Mouse (Mus musculus) liver, embryonic 16.5 days (tissue): ENCODE results near the gene Cep72. TPM values are rescaled to one million over a fixed set of nuclear protein-coding genes. Genes with fewer than 3 reads are reported as not detected.

Experiments used
- ATAC-seq: fragments of 200-750 bp; cut with Nextera tagmentation; 2 replicates; pipeline ENCODE4 v1.8.0; 2017; ENCODE audit warnings: low read depth, mild to moderate bottlenecking, moderate number of reproducible peaks, moderate library complexity
- H3K27ac ChIP-seq: fragments of 300-500 bp; sonication (generic); 2 replicates; pipeline ENCODE4 v1.5.1; 2014; ENCODE audit warnings: mild to moderate bottlenecking, low read length
- H3K27me3 ChIP-seq: fragments of 300-500 bp; sonication (generic); 2 replicates; pipeline ENCODE4 v1.6.1; 2014; ENCODE audit warnings: low read depth, low read length, mixed read lengths; ENCODE audit not compliant: control insufficient read depth, insufficient read depth
- H3K36me3 ChIP-seq: fragments of 300-500 bp; sonication (generic); 2 replicates; pipeline ENCODE4 v1.6.1; 2014; ENCODE audit warnings: mild to moderate bottlenecking; ENCODE audit not compliant: control insufficient read depth, insufficient read depth
- H3K4me1 ChIP-seq: fragments of 300-500 bp; sonication (generic); 2 replicates; pipeline ENCODE4 v1.6.1; 2014; ENCODE audit warnings: low read depth, low read length, mixed read lengths; ENCODE audit not compliant: control insufficient read depth
- H3K4me2 ChIP-seq: fragments of 300-500 bp; sonication (generic); 2 replicates; pipeline ENCODE4 v1.6.1; 2014; ENCODE audit warnings: low read depth, low read length, mixed read lengths
- H3K4me3 ChIP-seq: fragments of 300-500 bp; sonication (generic); 2 replicates; pipeline ENCODE4 v1.5.1; 2014; ENCODE audit warnings: low read depth, mild to moderate bottlenecking, low read length
- H3K9ac ChIP-seq: fragments of 300-500 bp; sonication (generic); 2 replicates; pipeline ENCODE4 v1.6.1; 2014; ENCODE audit warnings: low read depth, low read length
- H3K9me3 ChIP-seq: fragments of 300-500 bp; sonication (generic); replicated peaks from 2 replicates; pipeline ENCODE4 v1.6.1; 2016; ENCODE audit warnings: low read length; ENCODE audit not compliant: control insufficient read depth
- WGBS: fragments of 180-500 bp; shearing (Covaris S2); extraction: QIAGEN DNeasy Blood & Tissue Kit; methylation state at CpG from one replicate; pipeline ENCODE4 v1.1.7; 2014; ENCODE audit not compliant: insufficient replicate concordance; 5-methylcytosine and 5-hydroxymethylcytosine counted together
- polyA plus RNA-seq: library from polyadenylated mRNA; unstranded; fragments of >200 nt; fragmentation: Nextera tagmentation; extraction: Ambion mirVana; gene quantifications from 2 replicates; pipeline ENCODE4 v1.2.1, GENCODE M21; 2015

Cep72 gene
- polyA plus RNA-seq, 1 experiment from 2014 or later = 7.3 TPM

- Histone ChIP-seq H3K27ac (no peak overlapping the region), H3K9me3 (no peaks in the 10 kb centered on the region), H3K4me3 (no peak overlapping the region), H3K27me3 (no peaks in the 10 kb centered on the region), H3K9ac (no peak overlapping the region), H3K4me2 (no peak overlapping the region), H3K36me3 (peaks cover 5% of the 10 kb centered on the region; the same call in 1 of the 2 replicates), H3K4me1 (no peaks in the 10 kb centered on the region)
- 56% methylated on average over 3 of the region's 3 CpGs for WGBS
- ATAC-seq = no peak
These were observed 22.2 kb downstream of the Cep72 start for GRCm38 (mm10) chr13:74039926-74040325.

- peaks cover 4% of the 10 kb centered on the region; the same call in 1 of the 2 replicates for H3K36me3 ChIP-seq
- H3K9me3 ChIP-seq = no peaks in the 10 kb centered on the region
- no peak overlapping the region for H3K27ac ChIP-seq
- no peaks in the 10 kb centered on the region for H3K4me1 ChIP-seq
- no peak overlapping the region for H3K4me2 ChIP-seq
- no peaks in the 10 kb centered on the region for H3K27me3 ChIP-seq
- no peak overlapping the region for H3K9ac ChIP-seq
- no peak overlapping the region for H3K4me3 ChIP-seq
- ATAC-seq = no peak
- WGBS = 81% methylated on average over 2 of the region's 2 CpGs
These were observed 26.3 kb downstream of the Cep72 start for GRCm38 (mm10) chr13:74035776-74036175.

- Histone ChIP-seq H3K36me3 (peaks cover 2% of the 10 kb centered on the region; the same call in 1 of the 2 replicates), H3K4me1 (no peaks in the 10 kb centered on the region), H3K4me2 (no peak overlapping the region), H3K27me3 (no peaks in the 10 kb centered on the region), H3K4me3 (no peak overlapping the region), H3K9ac (no peak overlapping the region), H3K27ac (no peak overlapping the region), H3K9me3 (no peaks in the 10 kb centered on the region)
- WGBS = 67% methylated on average over 2 of the region's 2 CpGs
- no peak for ATAC-seq
These were observed 27.3 kb downstream of the Cep72 start for GRCm38 (mm10) chr13:74034756-74035155.

GRCm38 (mm10) chr13:74031133-74031532, 31.0 kb downstream of the Cep72 start:
- WGBS = 65% methylated on average over 8 of the region's 8 CpGs
- no peak overlapping the region for H3K4me3 ChIP-seq

GRCm38 (mm10) chr13:74030691-74031090, 31.4 kb downstream of the Cep72 start:
- Histone ChIP-seq H3K27me3 (no peaks in the 10 kb centered on the region), H3K4me2 (no peak overlapping the region), H3K36me3 (no peaks in the 10 kb centered on the region), H3K4me3 (no peak overlapping the region), H3K9me3 (no peaks in the 10 kb centered on the region), H3K9ac (no peak overlapping the region), H3K27ac (no peak overlapping the region), H3K4me1 (no peaks in the 10 kb centered on the region; the same call in 1 of the 2 replicates)
- no peak for ATAC-seq
- WGBS = 81% methylated on average over 7 of the region's 7 CpGs

More at GRCm38 (mm10) chr13:74031133-74031532, 31.0 kb downstream of the Cep72 start:
- H3K27ac ChIP-seq = no peak overlapping the region
- no peak overlapping the region for H3K9ac ChIP-seq
- H3K9me3 ChIP-seq = no peaks in the 10 kb centered on the region
- H3K4me1 ChIP-seq = no peaks in the 10 kb centered on the region
- no peaks in the 10 kb centered on the region for H3K27me3 ChIP-seq
- no peaks in the 10 kb centered on the region for H3K36me3 ChIP-seq
- H3K4me2 ChIP-seq = no peak overlapping the region
- no peak for ATAC-seq

GRCm38 (mm10) chr13:74029013-74029412, 33.1 kb downstream of the Cep72 start:
- no peak overlapping the region for H3K9ac ChIP-seq
- no peaks in the 10 kb centered on the region for H3K9me3 ChIP-seq
- no peaks in the 10 kb centered on the region for H3K27me3 ChIP-seq
- H3K4me2 ChIP-seq = no peak overlapping the region
- no peak overlapping the region for H3K27ac ChIP-seq
- no peak for ATAC-seq
- H3K4me1 ChIP-seq = no peaks in the 10 kb centered on the region; the same call in none of the 2 replicates
- H3K4me3 ChIP-seq = no peak overlapping the region
- no peaks in the 10 kb centered on the region for H3K36me3 ChIP-seq
- 41% methylated on average over 2 of the region's 2 CpGs for WGBS

- no peaks in the 10 kb centered on the region for H3K36me3 ChIP-seq
- H3K9me3 ChIP-seq = no peaks in the 10 kb centered on the region
- no peak overlapping the region for H3K9ac ChIP-seq
- no peak for ATAC-seq
- 48% methylated on average over 2 of the region's 2 CpGs for WGBS
- no peak overlapping the region for H3K4me2 ChIP-seq
- no peaks in the 10 kb centered on the region for H3K27me3 ChIP-seq
- no peaks in the 10 kb centered on the region; the same call in none of the 2 replicates for H3K4me1 ChIP-seq
- no peak overlapping the region for H3K4me3 ChIP-seq
- H3K27ac ChIP-seq = no peak overlapping the region
These were observed 34.0 kb downstream of the Cep72 start for GRCm38 (mm10) chr13:74028116-74028515.

GRCm38 (mm10) chr13:74026215-74026614, 35.9 kb downstream of the Cep72 start:
- Histone ChIP-seq H3K4me1 (no peaks in the 10 kb centered on the region; the same call in none of the 2 replicates), H3K9ac (no peak overlapping the region), H3K4me3 (no peak overlapping the region), H3K36me3 (no peaks in the 10 kb centered on the region), H3K27ac (no peak overlapping the region), H3K9me3 (no peaks in the 10 kb centered on the region), H3K4me2 (no peak overlapping the region), H3K27me3 (no peaks in the 10 kb centered on the region)
- 28% methylated on average over 2 of the region's 2 CpGs for WGBS
- peak; percentile 44 for ATAC-seq

- no peaks in the 10 kb centered on the region for H3K9me3 ChIP-seq
- H3K27ac ChIP-seq = no peak overlapping the region
- H3K27me3 ChIP-seq = no peaks in the 10 kb centered on the region
- H3K9ac ChIP-seq = no peak overlapping the region
- H3K4me1 ChIP-seq = no peaks in the 10 kb centered on the region; the same call in none of the 2 replicates
- no peak overlapping the region for H3K4me2 ChIP-seq
- H3K36me3 ChIP-seq = no peaks in the 10 kb centered on the region
- ATAC-seq = peak; percentile 68
- no peak overlapping the region for H3K4me3 ChIP-seq
- 52% methylated on average over 4 of the region's 4 CpGs for WGBS
These were observed 36.7 kb downstream of the Cep72 start for GRCm38 (mm10) chr13:74025151-74026081.
